Mouse (Mus musculus): Measurements from ENCODE around the gene Rbfox1.

The Rbfox1 gene

GRCm38 (mm10) chr16:6821741-6822140 lies 936.6 kb downstream of the Rbfox1 start:
- in situ Hi-C loops (cut with MboI, MseI): no loop called here

GRCm38 (mm10) chr16:6829892-6830524 lies 944.9 kb downstream of the Rbfox1 start:
- in situ Hi-C loops (cut with MboI, MseI): no loop called here

- in situ Hi-C loops (cut with MboI, MseI): no loop called here
Measured at GRCm38 (mm10) chr16:6833486-6833885, 948.3 kb downstream of the Rbfox1 start.

- in situ Hi-C loops (cut with MboI, MseI): no loop called here
Measured at GRCm38 (mm10) chr16:6835051-6835450, 949.9 kb downstream of the Rbfox1 start.

GRCm38 (mm10) chr16:6839299-6839995 lies 954.3 kb downstream of the Rbfox1 start:
- in situ Hi-C loops (cut with MboI, MseI): no loop called here

- in situ Hi-C loops (cut with MboI, MseI): no loop called here
Measured at GRCm38 (mm10) chr16:6840007-6840406, 954.9 kb downstream of the Rbfox1 start.

- in situ Hi-C loops (cut with MboI, MseI): no loop called here
Measured at GRCm38 (mm10) chr16:6840461-6840860, 955.3 kb downstream of the Rbfox1 start.

GRCm38 (mm10) chr16:6842066-6842785 lies 957.1 kb downstream of the Rbfox1 start:
- in situ Hi-C loops (cut with MboI, MseI): no loop called here

GRCm38 (mm10) chr16:6844659-6845058 lies 959.5 kb downstream of the Rbfox1 start:
- in situ Hi-C loops (cut with MboI, MseI): no loop called here

GRCm38 (mm10) chr16:6851393-6851792 lies 966.2 kb downstream of the Rbfox1 start:
- in situ Hi-C loops (cut with MboI, MseI): no loop called here

GRCm38 (mm10) chr16:6853796-6854195 lies 968.6 kb downstream of the Rbfox1 start:
- in situ Hi-C loops (cut with MboI, MseI): no loop called here

- in situ Hi-C loops (cut with MboI, MseI): no loop called here
Measured at GRCm38 (mm10) chr16:6861656-6862055, 976.5 kb downstream of the Rbfox1 start.

- in situ Hi-C loops (cut with MboI, MseI): no loop called here
Measured at GRCm38 (mm10) chr16:6882683-6883430, 997.7 kb downstream of the Rbfox1 start.

- in situ Hi-C loops (cut with MboI, MseI): no loop called here
Measured at GRCm38 (mm10) chr16:6883798-6884197, 998.6 kb downstream of the Rbfox1 start.

- in situ Hi-C loops (cut with MboI, MseI): no loop called here
Measured at GRCm38 (mm10) chr16:6885617-6886016, 1000.5 kb downstream of the Rbfox1 start.

- in situ Hi-C loops (cut with MboI, MseI): no loop called here
Measured at GRCm38 (mm10) chr16:6889221-6889620, 1004.1 kb downstream of the Rbfox1 start.

GRCm38 (mm10) chr16:6897734-6898133 lies 1012.6 kb downstream of the Rbfox1 start:
- in situ Hi-C loops (cut with MboI, MseI): no loop called here

- in situ Hi-C loops (cut with MboI, MseI): no loop called here
Measured at GRCm38 (mm10) chr16:6900006-6900405, 1014.9 kb downstream of the Rbfox1 start.

GRCm38 (mm10) chr16:6904984-6905383 lies 1019.8 kb downstream of the Rbfox1 start:
- in situ Hi-C loops (cut with MboI, MseI): no loop called here

- in situ Hi-C loops (cut with MboI, MseI): no loop called here
Measured at GRCm38 (mm10) chr16:6906001-6906400, 1020.8 kb downstream of the Rbfox1 start.

GRCm38 (mm10) chr16:6907550-6907949 lies 1022.4 kb downstream of the Rbfox1 start:
- in situ Hi-C loops (cut with MboI, MseI): no loop called here

- in situ Hi-C loops (cut with MboI, MseI): no loop called here
Measured at GRCm38 (mm10) chr16:6914531-6914930, 1029.4 kb downstream of the Rbfox1 start.
